Mouse (Mus musculus): ENCODE results near the gene Tcirg1. TPM values are rescaled to one million over a fixed set of nuclear protein-coding genes. Genes with fewer than 3 reads are reported as not detected.
A peak's percentile ranks its signal among the peaks of the same experiment; 100 is the strongest.

Tcirg1 gene
- total RNA-seq (2014; rRNA removed) (26.0 and 37.5 TPM in 2 replicates), polyA plus RNA-seq (2015; fragmentation: Nextera tagmentation; extraction: Ambion mirVana) (13.2 and 14.1 TPM in 2 replicates)

- TF ChIP-seq CTCF (IDR thresholded peaks at IDR 0.05) = no peak
- peak; percentile 69; the same call in 1 of the 2 replicates for ATAC-seq (ENCODE audit: low FRiP score)
- H3K4me1 ChIP-seq (ENCODE audit: insufficient read depth, low read length) = peaks cover 4% of the 10 kb centered on the region; the same call in 1 of the 2 replicates
- H3K27me3 ChIP-seq (ENCODE audit: insufficient read depth, low read length) = no peaks in the 10 kb centered on the region
- no peaks in the 10 kb centered on the region for H3K9me3 ChIP-seq (ENCODE audit: low read length)
- H3K4me3 ChIP-seq (ENCODE audit: low read depth, low read length) = peak within 1 kb of the TSS; percentile 44
- peak; percentile 53 for DNase-seq (ENCODE audit: low spot score)
- H3K36me3 ChIP-seq (ENCODE audit: insufficient read depth, low read length) = peaks cover 24% of the 10 kb centered on the region; the same call in 1 of the 2 replicates
- 6% methylated on average over 36 of the region's 36 CpGs for WGBS
- peak within 1 kb of the TSS; percentile 54 for H3K9ac ChIP-seq (replicated peaks; ENCODE audit: low read length, poor library complexity, severe bottlenecking)
- H3K4me2 ChIP-seq (ENCODE audit: low read depth, low read length, poor library complexity, severe bottlenecking) = peak within 1 kb of the TSS; percentile 86
- H3K27ac ChIP-seq (ENCODE audit: low read depth, low read length) = no peak within 1 kb of the TSS
These were observed at the start of gene Tcirg1 for GRCm38 (mm10) chr19:3906795-3907786. Gene Tcirg1 (minus strand): TSS chr19:3907133.

- no peak for TF ChIP-seq CTCF (IDR thresholded peaks at IDR 0.05)
- Histone ChIP-seq H3K4me2 (ENCODE audit: low read depth, low read length, poor library complexity, severe bottlenecking) (no peak overlapping the region), H3K36me3 (ENCODE audit: insufficient read depth, low read length) (no peaks in the 10 kb centered on the region), H3K4me3 (ENCODE audit: low read depth, low read length) (no peak overlapping the region), H3K27me3 (ENCODE audit: insufficient read depth, low read length) (no peaks in the 10 kb centered on the region), H3K27ac (ENCODE audit: low read depth, low read length) (no peak overlapping the region), H3K4me1 (ENCODE audit: insufficient read depth, low read length) (no peaks in the 10 kb centered on the region), H3K9me3 (ENCODE audit: low read length) (no peaks in the 10 kb centered on the region), H3K9ac (replicated peaks; ENCODE audit: low read length, poor library complexity, severe bottlenecking) (no peak overlapping the region)
- 58% methylated on average over 4 of the region's 4 CpGs for WGBS
- no peak for DNase-seq (ENCODE audit: low spot score)
- ATAC-seq (ENCODE audit: low FRiP score) = no peak
These were observed 48.9 kb upstream of the Tcirg1 start for GRCm38 (mm10) chr19:3955804-3956203.

GRCm38 (mm10) chr19:3955033-3955432 is 48.1 kb upstream of the Tcirg1 start:
- no peak overlapping the region for H3K4me3 ChIP-seq (ENCODE audit: low read depth, low read length)
- ATAC-seq (ENCODE audit: low FRiP score) = no peak
- no peak overlapping the region for H3K4me2 ChIP-seq (ENCODE audit: low read depth, low read length, poor library complexity, severe bottlenecking)
- no peak overlapping the region for H3K9ac ChIP-seq (replicated peaks; ENCODE audit: low read length, poor library complexity, severe bottlenecking)
- 79% methylated on average over 3 of the region's 3 CpGs for WGBS
- TF ChIP-seq CTCF (IDR thresholded peaks at IDR 0.05) = no peak
- no peaks in the 10 kb centered on the region for H3K36me3 ChIP-seq (ENCODE audit: insufficient read depth, low read length)
- no peak overlapping the region for H3K27ac ChIP-seq (ENCODE audit: low read depth, low read length)
- no peaks in the 10 kb centered on the region for H3K27me3 ChIP-seq (ENCODE audit: insufficient read depth, low read length)
- no peaks in the 10 kb centered on the region for H3K9me3 ChIP-seq (ENCODE audit: low read length)
- no peaks in the 10 kb centered on the region for H3K4me1 ChIP-seq (ENCODE audit: insufficient read depth, low read length)
- DNase-seq (ENCODE audit: low spot score) = no peak

GRCm38 (mm10) chr19:3952099-3952498 is 45.2 kb upstream of the Tcirg1 start:
- H3K9ac ChIP-seq (replicated peaks; ENCODE audit: low read length, poor library complexity, severe bottlenecking) = no peak overlapping the region
- no peak for TF ChIP-seq CTCF (IDR thresholded peaks at IDR 0.05)
- no peak overlapping the region for H3K27ac ChIP-seq (ENCODE audit: low read depth, low read length)
- no peaks in the 10 kb centered on the region for H3K27me3 ChIP-seq (ENCODE audit: insufficient read depth, low read length)
- DNase-seq (ENCODE audit: low spot score) (no peak), ATAC-seq (ENCODE audit: low FRiP score) (no peak)
- no peaks in the 10 kb centered on the region for H3K9me3 ChIP-seq (ENCODE audit: low read length)
- H3K36me3 ChIP-seq (ENCODE audit: insufficient read depth, low read length) = no peaks in the 10 kb centered on the region
- no peaks in the 10 kb centered on the region for H3K4me1 ChIP-seq (ENCODE audit: insufficient read depth, low read length)
- 58% methylated on average over 1 of the region's 1 CpGs for WGBS
- H3K4me3 ChIP-seq (ENCODE audit: low read depth, low read length) = no peak overlapping the region
- no peak overlapping the region for H3K4me2 ChIP-seq (ENCODE audit: low read depth, low read length, poor library complexity, severe bottlenecking)

GRCm38 (mm10) chr19:3951461-3951860 is 44.5 kb upstream of the Tcirg1 start:
- H3K4me3 ChIP-seq (ENCODE audit: low read depth, low read length) = no peak overlapping the region
- H3K4me1 ChIP-seq (ENCODE audit: insufficient read depth, low read length) = no peaks in the 10 kb centered on the region
- H3K27me3 ChIP-seq (ENCODE audit: insufficient read depth, low read length) = no peaks in the 10 kb centered on the region
- no peaks in the 10 kb centered on the region for H3K36me3 ChIP-seq (ENCODE audit: insufficient read depth, low read length)
- DNase-seq (ENCODE audit: low spot score) (no peak), ATAC-seq (ENCODE audit: low FRiP score) (no peak)
- H3K9me3 ChIP-seq (ENCODE audit: low read length) = no peaks in the 10 kb centered on the region
- TF ChIP-seq CTCF (IDR thresholded peaks at IDR 0.05) = no peak
- no peak overlapping the region for H3K27ac ChIP-seq (ENCODE audit: low read depth, low read length)
- H3K9ac ChIP-seq (replicated peaks; ENCODE audit: low read length, poor library complexity, severe bottlenecking) = no peak overlapping the region
- H3K4me2 ChIP-seq (ENCODE audit: low read depth, low read length, poor library complexity, severe bottlenecking) = no peak overlapping the region

GRCm38 (mm10) chr19:3950331-3950730 is 43.4 kb upstream of the Tcirg1 start:
- Histone ChIP-seq H3K9ac (replicated peaks; ENCODE audit: low read length, poor library complexity, severe bottlenecking) (no peak overlapping the region), H3K4me2 (ENCODE audit: low read depth, low read length, poor library complexity, severe bottlenecking) (no peak overlapping the region), H3K27ac (ENCODE audit: low read depth, low read length) (no peak overlapping the region), H3K9me3 (ENCODE audit: low read length) (no peaks in the 10 kb centered on the region), H3K36me3 (ENCODE audit: insufficient read depth, low read length) (no peaks in the 10 kb centered on the region), H3K27me3 (ENCODE audit: insufficient read depth, low read length) (no peaks in the 10 kb centered on the region), H3K4me1 (ENCODE audit: insufficient read depth, low read length) (no peaks in the 10 kb centered on the region), H3K4me3 (ENCODE audit: low read depth, low read length) (no peak overlapping the region)
- 75% methylated on average over 3 of the region's 3 CpGs for WGBS
- no peak for TF ChIP-seq CTCF (IDR thresholded peaks at IDR 0.05)
- ATAC-seq (ENCODE audit: low FRiP score) = no peak
- no peak for DNase-seq (ENCODE audit: low spot score)

Measured in midbrain, postnatal 0 days (tissue).